Mouse (Mus musculus): ENCODE data around the gene Ngdn. TPM values are rescaled to one million over a fixed set of nuclear protein-coding genes. Genes with fewer than 3 reads are reported as not detected.

Ngdn gene
- total RNA-seq, 1 experiment: 53.5 TPM

GRCm38 (mm10) chr14:55001446-55001845 lies 13.8 kb upstream of the Ngdn start:
- no peak for TF ChIP-seq ZNF384 (IDR thresholded peaks at IDR 0.05; ENCODE audit: low read depth, low read length)
- H3K27ac ChIP-seq (ENCODE audit: insufficient read depth, low read depth, low read length, poor library complexity, severe bottlenecking): no peak overlapping the region
- DNase-seq (ENCODE audit: low read depth, low spot score): no peak
- H3K36me3 ChIP-seq (ENCODE audit: control insufficient read depth, insufficient read depth, low read length, poor library complexity, severe bottlenecking): no peaks in the 10 kb centered on the region
- H3K4me1 ChIP-seq (ENCODE audit: control insufficient read depth in 2 of 2, insufficient read depth in 2 of 2, low read length in 2 of 2, poor library complexity in 1 of 2): peaks cover 0 to 17% of the 10 kb centered on the region in 2 experiments; a peak in 1 of 4 replicates
- in situ Hi-C loops (cut with MboI; ENCODE audit: low sequenced_read_pairs in 2 of 2, unreplicated experiment in 2 of 2): no loop called here
- no peak overlapping the region for H3K4me3 ChIP-seq (ENCODE audit: insufficient read depth in 1 of 2, low read depth in 1 of 2, low read length in 2 of 2, poor library complexity in 1 of 2, severe bottlenecking in 1 of 2)
- no peak overlapping the region for H3K9ac ChIP-seq (ENCODE audit: insufficient read depth, low read depth, low read length, poor library complexity, severe bottlenecking)
- H3K9me3 ChIP-seq (ENCODE audit: control insufficient read depth, insufficient read depth, low read depth, low read length): no peaks in the 10 kb centered on the region

GRCm38 (mm10) chr14:55001938-55002686 lies 13.1 kb upstream of the Ngdn start:
- in situ Hi-C loops (cut with MboI; ENCODE audit: low sequenced_read_pairs in 2 of 2, unreplicated experiment in 2 of 2): no loop called here
- no peak for DNase-seq (ENCODE audit: low read depth, low spot score)
- Histone ChIP-seq H3K36me3 (ENCODE audit: control insufficient read depth, insufficient read depth, low read length, poor library complexity, severe bottlenecking) (no peaks in the 10 kb centered on the region), H3K4me3 (ENCODE audit: insufficient read depth in 1 of 2, low read depth in 1 of 2, low read length in 2 of 2, poor library complexity in 1 of 2, severe bottlenecking in 1 of 2) (no peak overlapping the region), H3K27ac (ENCODE audit: insufficient read depth, low read depth, low read length, poor library complexity, severe bottlenecking) (no peak overlapping the region), H3K4me1 (ENCODE audit: control insufficient read depth in 2 of 2, insufficient read depth in 2 of 2, low read length in 2 of 2, poor library complexity in 1 of 2) (peaks cover 0 to 17% of the 10 kb centered on the region in 2 experiments; a peak in 1 of 4 replicates), H3K9ac (ENCODE audit: insufficient read depth, low read depth, low read length, poor library complexity, severe bottlenecking) (no peak overlapping the region), H3K9me3 (ENCODE audit: control insufficient read depth, insufficient read depth, low read depth, low read length) (no peaks in the 10 kb centered on the region)
- TF ChIP-seq CHD2 (IDR thresholded peaks at IDR 0.05; ENCODE audit: low read depth, low read length) (no peak), ZNF384 (IDR thresholded peaks at IDR 0.05; ENCODE audit: low read depth, low read length) (no peak), MAFK (IDR thresholded peaks at IDR 0.05; ENCODE audit: insufficient read depth, low read depth, low read length) (no peak), HCFC1 (IDR thresholded peaks at IDR 0.05; ENCODE audit: borderline replicate concordance, insufficient read depth, low read length) (no peak), ZC3H11A (IDR thresholded peaks at IDR 0.05; ENCODE audit: borderline replicate concordance, low read depth, low read length) (no peak)

GRCm38 (mm10) chr14:55002687-55003120 lies 12.6 kb upstream of the Ngdn start:
- DNase-seq (ENCODE audit: low read depth, low spot score): no peak
- Histone ChIP-seq H3K36me3 (ENCODE audit: control insufficient read depth, insufficient read depth, low read length, poor library complexity, severe bottlenecking) (no peaks in the 10 kb centered on the region), H3K9ac (ENCODE audit: insufficient read depth, low read depth, low read length, poor library complexity, severe bottlenecking) (no peak overlapping the region), H3K9me3 (ENCODE audit: control insufficient read depth, insufficient read depth, low read depth, low read length) (no peaks in the 10 kb centered on the region), H3K27ac (ENCODE audit: insufficient read depth, low read depth, low read length, poor library complexity, severe bottlenecking) (no peak overlapping the region), H3K4me3 (ENCODE audit: insufficient read depth in 1 of 2, low read depth in 1 of 2, low read length in 2 of 2, poor library complexity in 1 of 2, severe bottlenecking in 1 of 2) (no peak overlapping the region), H3K4me1 (ENCODE audit: control insufficient read depth in 2 of 2, insufficient read depth in 2 of 2, low read length in 2 of 2, poor library complexity in 1 of 2) (peaks cover 0 to 17% of the 10 kb centered on the region in 2 experiments; a peak in 1 of 4 replicates)
- TF ChIP-seq MAFK (IDR thresholded peaks at IDR 0.05; ENCODE audit: insufficient read depth, low read depth, low read length) (no peak), ZC3H11A (IDR thresholded peaks at IDR 0.05; ENCODE audit: borderline replicate concordance, low read depth, low read length) (no peak), CHD2 (IDR thresholded peaks at IDR 0.05; ENCODE audit: low read depth, low read length) (no peak), ZNF384 (IDR thresholded peaks at IDR 0.05; ENCODE audit: low read depth, low read length) (no peak), HCFC1 (IDR thresholded peaks at IDR 0.05; ENCODE audit: borderline replicate concordance, insufficient read depth, low read length) (no peak)
- in situ Hi-C loops (cut with MboI; ENCODE audit: low sequenced_read_pairs in 2 of 2, unreplicated experiment in 2 of 2): no loop called here

GRCm38 (mm10) chr14:55003878-55004855 lies 11.1 kb upstream of the Ngdn start:
- in situ Hi-C loops (cut with MboI; ENCODE audit: low sequenced_read_pairs in 2 of 2, unreplicated experiment in 2 of 2): no loop called here
- no peak for TF ChIP-seq CHD2 (IDR thresholded peaks at IDR 0.05; ENCODE audit: low read depth, low read length)
- TF ChIP-seq MAFK (IDR thresholded peaks at IDR 0.05; ENCODE audit: insufficient read depth, low read depth, low read length): no peak
- TF ChIP-seq ZNF384 (IDR thresholded peaks at IDR 0.05; ENCODE audit: low read depth, low read length): no peak
- no peak for TF ChIP-seq ZC3H11A (IDR thresholded peaks at IDR 0.05; ENCODE audit: borderline replicate concordance, low read depth, low read length)
- TF ChIP-seq HCFC1 (IDR thresholded peaks at IDR 0.05; ENCODE audit: borderline replicate concordance, insufficient read depth, low read length): no peak
- Histone ChIP-seq H3K9ac (ENCODE audit: insufficient read depth, low read depth, low read length, poor library complexity, severe bottlenecking) (no peak overlapping the region), H3K27ac (ENCODE audit: insufficient read depth, low read depth, low read length, poor library complexity, severe bottlenecking) (no peak overlapping the region), H3K36me3 (ENCODE audit: control insufficient read depth, insufficient read depth, low read length, poor library complexity, severe bottlenecking) (no peaks in the 10 kb centered on the region), H3K4me1 (ENCODE audit: control insufficient read depth in 2 of 2, insufficient read depth in 2 of 2, low read length in 2 of 2, poor library complexity in 1 of 2) (peaks cover 0 to 17% of the 10 kb centered on the region in 2 experiments; a peak in 1 of 4 replicates), H3K9me3 (ENCODE audit: control insufficient read depth, insufficient read depth, low read depth, low read length) (no peaks in the 10 kb centered on the region), H3K4me3 (ENCODE audit: insufficient read depth in 1 of 2, low read depth in 1 of 2, low read length in 2 of 2, poor library complexity in 1 of 2, severe bottlenecking in 1 of 2) (no peak overlapping the region)
- DNase-seq (ENCODE audit: low read depth, low spot score): no peak
